Mouse (Mus musculus) liver, embryonic 16.5 days (tissue): ENCODE data around the gene Ninj1. TPM values are rescaled to one million over a fixed set of nuclear protein-coding genes. Genes with fewer than 3 reads are reported as not detected.

Experiments used
- ATAC-seq: fragments of 200-750 bp; cut with Nextera tagmentation; 2 replicates; pipeline ENCODE4 v1.8.0; 2017; ENCODE audit warnings: low read depth, mild to moderate bottlenecking, moderate number of reproducible peaks, moderate library complexity
- H3K27ac ChIP-seq: fragments of 300-500 bp; sonication (generic); 2 replicates; pipeline ENCODE4 v1.5.1; 2014; ENCODE audit warnings: mild to moderate bottlenecking, low read length
- H3K27me3 ChIP-seq: fragments of 300-500 bp; sonication (generic); 2 replicates; pipeline ENCODE4 v1.6.1; 2014; ENCODE audit warnings: low read depth, low read length, mixed read lengths; ENCODE audit not compliant: control insufficient read depth, insufficient read depth
- H3K36me3 ChIP-seq: fragments of 300-500 bp; sonication (generic); 2 replicates; pipeline ENCODE4 v1.6.1; 2014; ENCODE audit warnings: mild to moderate bottlenecking; ENCODE audit not compliant: control insufficient read depth, insufficient read depth
- H3K4me1 ChIP-seq: fragments of 300-500 bp; sonication (generic); 2 replicates; pipeline ENCODE4 v1.6.1; 2014; ENCODE audit warnings: low read depth, low read length, mixed read lengths; ENCODE audit not compliant: control insufficient read depth
- H3K4me2 ChIP-seq: fragments of 300-500 bp; sonication (generic); 2 replicates; pipeline ENCODE4 v1.6.1; 2014; ENCODE audit warnings: low read depth, low read length, mixed read lengths
- H3K4me3 ChIP-seq: fragments of 300-500 bp; sonication (generic); 2 replicates; pipeline ENCODE4 v1.5.1; 2014; ENCODE audit warnings: low read depth, mild to moderate bottlenecking, low read length
- H3K9ac ChIP-seq: fragments of 300-500 bp; sonication (generic); 2 replicates; pipeline ENCODE4 v1.6.1; 2014; ENCODE audit warnings: low read depth, low read length
- H3K9me3 ChIP-seq: fragments of 300-500 bp; sonication (generic); replicated peaks from 2 replicates; pipeline ENCODE4 v1.6.1; 2016; ENCODE audit warnings: low read length; ENCODE audit not compliant: control insufficient read depth
- WGBS: fragments of 180-500 bp; shearing (Covaris S2); extraction: QIAGEN DNeasy Blood & Tissue Kit; methylation state at CpG from one replicate; pipeline ENCODE4 v1.1.7; 2014; ENCODE audit not compliant: insufficient replicate concordance; 5-methylcytosine and 5-hydroxymethylcytosine counted together
- polyA plus RNA-seq: library from polyadenylated mRNA; unstranded; fragments of >200 nt; fragmentation: Nextera tagmentation; extraction: Ambion mirVana; gene quantifications from 2 replicates; pipeline ENCODE4 v1.2.1, GENCODE M21; 2015

Gene Ninj1
- polyA plus RNA-seq = 54.3 and 58.0 TPM in 2 replicates

- peak within 1 kb of the TSS; percentile 99 for H3K4me2 ChIP-seq
- H3K36me3 ChIP-seq = no peaks in the 10 kb centered on the region
- WGBS = under 1% methylated on average over 84 of the region's 87 CpGs
- H3K27me3 ChIP-seq = no peaks in the 10 kb centered on the region
- peaks cover 45% of the 10 kb centered on the region for H3K4me1 ChIP-seq
- peak; percentile 89 for ATAC-seq
- peak within 1 kb of the TSS; percentile 83 for H3K9ac ChIP-seq
- no peaks in the 10 kb centered on the region for H3K9me3 ChIP-seq
- peak within 1 kb of the TSS; percentile 86 for H3K27ac ChIP-seq
- H3K4me3 ChIP-seq = peak within 1 kb of the TSS; percentile 80
Measured at GRCm38 (mm10) chr13:49187288-49188218, at the start of gene Ninj1. TSS of gene Ninj1 (plus strand) at chr13:49187485.

DNA sequence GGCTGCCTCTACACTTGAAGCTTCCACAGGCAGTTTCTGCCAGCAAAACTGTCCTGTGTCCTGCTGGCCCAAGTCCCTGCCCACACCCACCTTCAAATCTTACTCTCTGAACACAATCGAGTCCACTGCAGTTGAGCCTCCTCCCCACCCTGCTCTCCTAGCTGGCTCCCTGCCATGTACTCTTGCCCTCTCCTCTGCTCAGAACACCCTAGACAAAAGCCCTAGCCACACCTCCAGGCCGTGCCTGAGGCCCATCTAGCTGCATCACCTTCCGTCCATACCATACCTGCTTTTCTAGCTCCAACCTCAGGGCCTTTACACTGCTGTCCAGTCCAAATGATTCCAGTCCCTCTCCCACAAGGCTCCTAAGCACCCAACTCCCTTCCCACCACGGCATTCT lies 46.7 kb upstream of the Ninj1 start:
- no peak overlapping the region for H3K9ac ChIP-seq
- no peak overlapping the region for H3K4me2 ChIP-seq
- WGBS = 61% methylated on average over 4 of the region's 4 CpGs
- peak; percentile 67; the same call in 1 of the 2 replicates for ATAC-seq
- H3K27ac ChIP-seq = no peak overlapping the region
- H3K9me3 ChIP-seq = no peaks in the 10 kb centered on the region
- H3K4me1 ChIP-seq = no peaks in the 10 kb centered on the region
- H3K27me3 ChIP-seq = peaks cover 16% of the 10 kb centered on the region
- H3K36me3 ChIP-seq = no peaks in the 10 kb centered on the region
- no peak overlapping the region for H3K4me3 ChIP-seq

- Histone ChIP-seq H3K36me3 (no peaks in the 10 kb centered on the region), H3K9ac (no peak overlapping the region), H3K27ac (no peak overlapping the region), H3K27me3 (peaks cover 34% of the 10 kb centered on the region), H3K4me2 (no peak overlapping the region), H3K9me3 (no peaks in the 10 kb centered on the region), H3K4me1 (peaks cover 3% of the 10 kb centered on the region; the same call in 1 of the 2 replicates), H3K4me3 (no peak overlapping the region)
- ATAC-seq = no peak
- WGBS = 56% methylated on average over 5 of the region's 5 CpGs
Measured at GRCm38 (mm10) chr13:49142396-49142795, 44.9 kb upstream of the Ninj1 start.

- peaks cover 6% of the 10 kb centered on the region for H3K4me1 ChIP-seq
- WGBS = 75% methylated on average over 7 of the region's 7 CpGs
- H3K27ac ChIP-seq = no peak overlapping the region
- no peak overlapping the region for H3K9ac ChIP-seq
- H3K4me3 ChIP-seq = no peak overlapping the region
- no peaks in the 10 kb centered on the region for H3K9me3 ChIP-seq
- H3K4me2 ChIP-seq = no peak overlapping the region
- H3K27me3 ChIP-seq = peaks cover 43% of the 10 kb centered on the region
- ATAC-seq = no peak
- no peaks in the 10 kb centered on the region for H3K36me3 ChIP-seq
Measured at GRCm38 (mm10) chr13:49143323-49143722, 44.0 kb upstream of the Ninj1 start.

DNA sequence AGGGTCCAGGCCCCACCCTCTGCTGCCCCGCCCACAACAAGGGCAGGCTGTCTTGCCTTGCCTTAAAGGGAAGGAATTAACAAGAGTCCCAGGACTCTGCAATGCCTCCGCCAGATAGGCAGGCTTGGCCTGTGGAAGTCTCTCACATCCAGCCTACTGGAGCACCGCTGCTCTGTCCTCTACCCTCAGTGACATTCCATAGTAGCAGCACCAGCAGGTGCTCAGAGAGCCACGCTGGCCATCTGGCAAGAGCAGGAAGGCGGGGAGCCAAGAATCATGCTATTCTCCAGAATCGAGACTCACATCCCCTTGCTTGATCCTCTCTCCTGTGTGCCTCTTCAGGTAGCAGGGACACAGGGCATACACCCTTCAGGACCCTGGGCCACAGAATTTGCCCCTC lies 42.8 kb upstream of the Ninj1 start:
- no peak overlapping the region for H3K4me2 ChIP-seq
- H3K36me3 ChIP-seq = no peaks in the 10 kb centered on the region
- H3K4me3 ChIP-seq = no peak overlapping the region
- H3K9me3 ChIP-seq = no peaks in the 10 kb centered on the region
- H3K27me3 ChIP-seq = peaks cover 55% of the 10 kb centered on the region
- WGBS = 52% methylated on average over 6 of the region's 6 CpGs
- H3K9ac ChIP-seq = no peak overlapping the region
- peaks cover 6% of the 10 kb centered on the region for H3K4me1 ChIP-seq
- no peak overlapping the region for H3K27ac ChIP-seq
- no peak for ATAC-seq

GRCm38 (mm10) chr13:49145396-49145795 lies 41.9 kb upstream of the Ninj1 start:
- H3K9ac ChIP-seq = no peak overlapping the region
- WGBS = 36% methylated on average over 7 of the region's 7 CpGs
- H3K27ac ChIP-seq = no peak overlapping the region
- ATAC-seq = no peak
- no peak overlapping the region for H3K4me3 ChIP-seq
- H3K4me2 ChIP-seq = no peak overlapping the region
- peaks cover 56% of the 10 kb centered on the region for H3K27me3 ChIP-seq
- H3K9me3 ChIP-seq = no peaks in the 10 kb centered on the region
- H3K36me3 ChIP-seq = no peaks in the 10 kb centered on the region
- peaks cover 6% of the 10 kb centered on the region for H3K4me1 ChIP-seq

- Histone ChIP-seq H3K36me3 (no peaks in the 10 kb centered on the region), H3K27ac (no peak overlapping the region), H3K27me3 (peaks cover 56% of the 10 kb centered on the region), H3K4me3 (peak overlapping the region; percentile 57; the same call in 1 of the 2 replicates), H3K9me3 (no peaks in the 10 kb centered on the region), H3K4me2 (peak overlapping the region; percentile 74; the same call in 1 of the 2 replicates), H3K4me1 (peaks cover 6% of the 10 kb centered on the region), H3K9ac (no peak overlapping the region)
- 24% methylated on average over 17 of the region's 17 CpGs for WGBS
- no peak for ATAC-seq
Measured at GRCm38 (mm10) chr13:49146040-49146697, 41.1 kb upstream of the Ninj1 start.

DNA sequence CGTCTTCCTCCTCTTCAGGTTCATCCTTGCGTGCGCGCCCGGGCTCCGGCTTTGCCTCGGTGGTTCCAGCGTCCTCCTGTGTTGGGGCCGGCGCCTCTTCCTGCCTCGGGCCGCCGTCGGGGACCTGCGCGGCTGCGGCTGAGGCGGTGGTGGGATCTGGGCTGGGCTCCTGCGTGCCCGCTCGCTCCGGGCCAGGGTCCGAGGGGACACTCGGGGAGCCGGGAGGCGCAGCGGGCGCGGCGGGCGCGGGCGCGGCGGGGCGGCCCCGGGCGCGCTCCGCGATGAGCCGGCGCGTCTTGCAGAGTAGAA lies 40.6 kb upstream of the Ninj1 start:
- no peak overlapping the region for H3K27ac ChIP-seq
- H3K27me3 ChIP-seq = peaks cover 56% of the 10 kb centered on the region
- H3K4me3 ChIP-seq = peak overlapping the region; percentile 57
- H3K9me3 ChIP-seq = no peaks in the 10 kb centered on the region
- WGBS = under 1% methylated on average over 40 of the region's 44 CpGs
- H3K4me1 ChIP-seq = peaks cover 6% of the 10 kb centered on the region
- H3K4me2 ChIP-seq = peak overlapping the region; percentile 74
- H3K36me3 ChIP-seq = no peaks in the 10 kb centered on the region
- H3K9ac ChIP-seq = no peak overlapping the region
- no peak for ATAC-seq
